Mouse (Mus musculus): ENCODE results near the gene AI593442. TPM values are rescaled to one million over a fixed set of nuclear protein-coding genes. Genes with fewer than 3 reads are reported as not detected.

The AI593442 gene
- total RNA-seq (2021) = 100 to 1,000 TPM; 147 to 155 TPM

- peak; percentile 59 to 77 for DNase-seq (ENCODE audit: extremely low spot score in 1 of 2, low spot score in 2 of 2)
- intact Hi-C loops (cut with DNase I) = loop anchor here (5.0 kb wide), 3 partner anchors 247 to 538 kb away; no protein-coding TSS in a partner anchor
Measured at GRCm38 (mm10) chr9:52679362-52679947, at the start of gene AI593442. AI593442 (minus strand) TSS chr9:52679780.

- DNase-seq (ENCODE audit: extremely low spot score in 1 of 2, low spot score in 2 of 2) = no peak
- intact Hi-C loops (cut with DNase I) = no loop called here
Measured at GRCm38 (mm10) chr9:52728806-52729205, 49.2 kb upstream of the AI593442 start.

GRCm38 (mm10) chr9:52722626-52723025 lies 43.0 kb upstream of the AI593442 start:
- intact Hi-C loops (cut with DNase I) = no loop called here
- DNase-seq (ENCODE audit: extremely low spot score in 1 of 2, low spot score in 2 of 2) = no peak

- DNase-seq (ENCODE audit: extremely low spot score in 1 of 2, low spot score in 2 of 2) = peak in 1 of 2 experiments; percentile 33
- intact Hi-C loops (cut with DNase I) = no loop called here
Measured at GRCm38 (mm10) chr9:52719562-52719961, 40.0 kb upstream of the AI593442 start.

- DNase-seq (ENCODE audit: extremely low spot score in 1 of 2, low spot score in 2 of 2) = peak in 1 of 2 experiments; percentile 17
- intact Hi-C loops (cut with DNase I) = no loop called here
Measured at GRCm38 (mm10) chr9:52680036-52680435, 456 bp upstream of the AI593442 start.

- intact Hi-C loops (cut with DNase I) = loop anchor here (5.0 kb wide), 3 partner anchors 247 to 538 kb away; no protein-coding TSS in a partner anchor
- no peak for DNase-seq (ENCODE audit: extremely low spot score in 1 of 2, low spot score in 2 of 2)
Measured at GRCm38 (mm10) chr9:52678839-52679215, 753 bp downstream of the AI593442 start.

- intact Hi-C loops (cut with DNase I) = loop anchor here (5.0 kb wide), 3 partner anchors 246 to 539 kb away; no protein-coding TSS in a partner anchor
- DNase-seq (ENCODE audit: extremely low spot score in 1 of 2, low spot score in 2 of 2) = peak; percentile 24 to 48
Measured at GRCm38 (mm10) chr9:52678179-52678838, 1.3 kb downstream of the AI593442 start.

- intact Hi-C loops (cut with DNase I) = loop anchor here (5.0 kb wide), 3 partner anchors 244 to 541 kb away; no protein-coding TSS in a partner anchor
- no peak for DNase-seq (ENCODE audit: extremely low spot score in 1 of 2, low spot score in 2 of 2)
Measured at GRCm38 (mm10) chr9:52676587-52676986, 3.0 kb downstream of the AI593442 start.

GRCm38 (mm10) chr9:52675937-52676336 lies 3.6 kb downstream of the AI593442 start:
- DNase-seq (ENCODE audit: extremely low spot score in 1 of 2, low spot score in 2 of 2) = no peak
- intact Hi-C loops (cut with DNase I) = loop anchor here (5.0 kb wide), 3 partner anchors 244 to 541 kb away; no protein-coding TSS in a partner anchor

- no peak for DNase-seq (ENCODE audit: extremely low spot score in 1 of 2, low spot score in 2 of 2)
- intact Hi-C loops (cut with DNase I) = no loop called here
Measured at GRCm38 (mm10) chr9:52661422-52661821, 18.2 kb downstream of the AI593442 start.

GRCm38 (mm10) chr9:52650341-52650951 lies 29.1 kb downstream of the AI593442 start:
- DNase-seq (ENCODE audit: extremely low spot score in 1 of 2, low spot score in 2 of 2) = no peak
- intact Hi-C loops (cut with DNase I) = no loop called here

GRCm38 (mm10) chr9:52645312-52645711 lies 34.3 kb downstream of the AI593442 start:
- no peak for DNase-seq (ENCODE audit: extremely low spot score in 1 of 2, low spot score in 2 of 2)
- intact Hi-C loops (cut with DNase I) = no loop called here

- intact Hi-C loops (cut with DNase I) = no loop called here
- DNase-seq (ENCODE audit: extremely low spot score in 1 of 2, low spot score in 2 of 2) = no peak
Measured at GRCm38 (mm10) chr9:52644626-52645025, 35.0 kb downstream of the AI593442 start.

- DNase-seq (ENCODE audit: extremely low spot score in 1 of 2, low spot score in 2 of 2) = no peak
- intact Hi-C loops (cut with DNase I) = no loop called here
Measured at GRCm38 (mm10) chr9:52644156-52644555, 35.4 kb downstream of the AI593442 start.

- no peak for DNase-seq (ENCODE audit: extremely low spot score in 1 of 2, low spot score in 2 of 2)
- intact Hi-C loops (cut with DNase I) = no loop called here
Measured at GRCm38 (mm10) chr9:52635991-52636390, 43.6 kb downstream of the AI593442 start.

- intact Hi-C loops (cut with DNase I) = no loop called here
- DNase-seq (ENCODE audit: extremely low spot score in 1 of 2, low spot score in 2 of 2) = no peak
Measured at GRCm38 (mm10) chr9:52623926-52624325, 55.7 kb downstream of the AI593442 start.
